Mouse (Mus musculus) small intestine, adult 2 months (tissue): ENCODE results near the gene Krt10. TPM values are rescaled to one million over a fixed set of nuclear protein-coding genes. Genes with fewer than 3 reads are reported as not detected.

Experiments
- H3K27ac ChIP-seq: fragments of 200-500 bp; 2 replicates; pipeline ENCODE4 v1.5.1; 2012; ENCODE audit warnings: low read depth, low read length, control low read depth, inconsistent platforms; ENCODE audit not compliant: insufficient read depth
- H3K27me3 ChIP-seq: fragments of 200-500 bp; 2 replicates; pipeline ENCODE4 v1.6.1; 2012; ENCODE audit warnings: mild to moderate bottlenecking, moderate library complexity, low read length, inconsistent platforms; ENCODE audit not compliant: control insufficient read depth, insufficient read depth
- H3K36me3 ChIP-seq: fragments of 200-500 bp; 2 replicates; pipeline ENCODE4 v1.6.1; 2012; ENCODE audit warnings: mild to moderate bottlenecking, low read length, control low read depth, inconsistent platforms; ENCODE audit not compliant: control insufficient read depth, insufficient read depth
- H3K4me1 ChIP-seq: fragments of 200-500 bp; 2 replicates; pipeline ENCODE4 v1.6.1; 2012; ENCODE audit warnings: low read length, inconsistent platforms, mixed read lengths; ENCODE audit not compliant: control insufficient read depth, insufficient read depth, insufficient read length
- H3K4me3 ChIP-seq: fragments of 200-500 bp; 2 replicates; pipeline ENCODE4 v1.5.1; 2012; ENCODE audit warnings: low read depth, mild to moderate bottlenecking, control low read depth, inconsistent platforms, low read length, moderate library complexity
- CTCF ChIP-seq: fragments of 200-500 bp; IDR thresholded peaks from 2 replicates; pipeline ENCODE4 v1.5.1; 2012; ENCODE audit warnings: low read depth, mild to moderate bottlenecking, control low read depth, inconsistent platforms, low read length, moderate library complexity, mixed read lengths; ENCODE audit not compliant: insufficient replicate concordance, insufficient read length; ENCODE audit errors: extremely low read depth
- POLR2A ChIP-seq: fragments of 200-500 bp; IDR thresholded peaks from 2 replicates; pipeline ENCODE4 v1.6.1; 2012; ENCODE audit warnings: low read depth, mild to moderate bottlenecking, control low read depth, inconsistent platforms, low read length, moderate library complexity
- WGBS: fragments of 180-500 bp; shearing (Covaris S2); methylation state at CpG from one replicate; pipeline ENCODE4 v1.1.7; 2018; 5-methylcytosine and 5-hydroxymethylcytosine counted together
- polyA plus RNA-seq: library from polyadenylated mRNA; depleted of rRNA; stranded (reverse); fragments of >200 nt; gene quantifications from 2 replicates; pipeline ENCODE4 v1.2.3, GENCODE M21; 2012; rRNA removed

Gene Krt10
- polyA plus RNA-seq, 1 experiment = 0.15 TPM

DNA sequence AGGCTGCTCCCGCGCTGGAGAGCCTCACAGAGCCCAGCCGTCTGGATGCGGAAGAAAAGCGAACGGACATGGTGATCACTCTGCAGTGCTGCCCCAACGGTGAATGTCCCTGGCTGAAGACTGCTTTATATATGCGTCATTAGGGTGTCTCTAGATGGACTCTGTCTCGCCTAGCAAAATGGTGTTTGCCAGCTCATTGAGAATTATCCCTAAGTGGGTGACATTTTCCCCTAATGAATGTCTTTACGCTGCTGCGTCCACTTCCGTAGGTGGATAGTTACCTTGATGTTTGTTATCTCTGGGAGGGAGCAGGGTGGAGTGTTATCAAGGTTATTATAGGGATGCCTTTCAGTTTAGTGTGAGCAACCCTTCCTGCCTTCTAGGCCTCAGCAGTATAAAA is 38.2 kb downstream of the Krt10 start, which contains the start of gene Krt27:
Krt27 (minus strand) TSS at position 101 of the 400 bp plus-strand sequence.
- no peak for TF ChIP-seq POLR2A
- TF ChIP-seq CTCF = no peak
- H3K27me3 ChIP-seq = peaks cover 2% of the 10 kb centered on the region; the same call in 1 of the 2 replicates

DNA sequence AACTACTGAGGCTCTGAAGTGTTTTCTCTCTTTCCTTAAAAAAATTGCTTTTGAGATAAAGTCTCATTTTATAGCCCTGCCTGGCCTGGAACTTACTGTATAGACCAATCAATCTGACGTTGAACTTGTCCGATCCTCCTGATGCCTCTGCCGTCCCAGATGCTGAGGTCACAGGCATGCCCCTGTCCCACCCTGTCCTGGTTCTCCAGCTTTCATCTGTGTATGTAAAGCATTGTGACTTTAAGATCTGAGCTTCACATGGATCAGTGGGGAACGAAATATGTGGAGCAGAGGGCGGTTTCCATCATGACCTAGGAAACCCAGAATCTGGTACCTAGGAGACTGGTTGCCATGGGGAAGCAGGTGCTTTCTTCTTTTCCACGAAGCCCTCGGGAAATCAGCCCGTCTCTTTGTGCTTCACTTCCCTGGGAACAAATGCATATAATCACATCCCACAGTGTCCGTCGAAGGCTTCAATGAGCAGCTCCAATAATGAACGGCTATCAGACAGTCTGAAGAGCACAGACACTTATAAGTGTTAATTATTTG is 49.8 kb downstream of the Krt10 start:
- Histone ChIP-seq H3K4me1 (no peaks in the 10 kb centered on the region), H3K4me3 (no peak overlapping the region), H3K27ac (no peak overlapping the region), H3K36me3 (no peaks in the 10 kb centered on the region), H3K27me3 (no peaks in the 10 kb centered on the region)
- 70% methylated on average over 11 of the region's 11 CpGs for WGBS
- TF ChIP-seq POLR2A (no peak), CTCF (no peak)

More for the DNA sequence above, 38.2 kb downstream of the Krt10 start, which contains the start of gene Krt27:
- no peaks in the 10 kb centered on the region for H3K36me3 ChIP-seq
- 64% methylated on average over 12 of the region's 12 CpGs for WGBS
- H3K4me1 ChIP-seq = 0 out of 2 replicates have a peak, but pooled peaks cover 1% of the 10 kb centered on the region
- H3K27ac ChIP-seq = no peak within 1 kb of the TSS
- H3K4me3 ChIP-seq = no peak within 1 kb of the TSS

DNA sequence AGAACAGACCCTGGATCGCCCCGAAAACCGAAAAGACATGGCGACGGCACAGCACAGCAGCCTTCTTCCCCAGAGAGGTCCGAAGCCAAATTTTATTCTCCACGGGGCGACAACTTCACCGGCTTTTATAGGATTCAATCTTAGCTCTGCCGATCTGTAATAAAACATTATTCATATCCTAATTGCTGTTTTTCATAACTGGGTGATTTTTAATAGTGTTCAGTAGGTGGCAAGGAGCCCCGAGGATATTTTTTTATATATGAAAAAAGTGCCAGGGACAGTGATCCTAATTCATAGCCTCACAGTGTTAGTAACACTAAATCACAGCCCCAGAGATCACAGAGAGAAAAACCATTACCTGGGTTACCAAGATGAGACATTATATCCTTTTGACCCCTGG is 51.3 kb downstream of the Krt10 start, which contains the start of gene Krt26:
Krt26 (minus strand) TSS at position 101 of the 400 bp plus-strand sequence.
- H3K27me3 ChIP-seq = no peaks in the 10 kb centered on the region
- no peak for TF ChIP-seq CTCF
- no peak for TF ChIP-seq POLR2A
- no peak within 1 kb of the TSS for H3K27ac ChIP-seq
- 93% methylated on average over 11 of the region's 11 CpGs for WGBS
- no peak within 1 kb of the TSS for H3K4me3 ChIP-seq
- no peaks in the 10 kb centered on the region for H3K4me1 ChIP-seq
- no peaks in the 10 kb centered on the region for H3K36me3 ChIP-seq

Other genes starting within 250 kb of the Krt10 start
- 2.5 and 4.1 TPM in 2 replicates for gene Ccr7, start 234.3 kb downstream of the Krt10 start, polyA plus RNA-seq
- 4.0 and 6.9 TPM in 2 replicates for gene Smarce1, start 158.3 kb downstream of the Krt10 start, polyA plus RNA-seq
- gene Krt222, start 145.3 kb downstream of the Krt10 start, polyA plus RNA-seq = 0.13 and 0.20 TPM in 2 replicates
- not detected in 2 replicates for gene Krt24, start 104.1 kb downstream of the Krt10 start, polyA plus RNA-seq
- not detected in 2 replicates for gene Krt25, start 66.4 kb downstream of the Krt10 start, polyA plus RNA-seq
- not detected in 2 replicates for gene Krt26, start 51.4 kb downstream of the Krt10 start, polyA plus RNA-seq
- not detected in 2 replicates for gene Krt27, start 38.3 kb downstream of the Krt10 start, polyA plus RNA-seq
- not detected in 2 replicates for gene Krt28, start 14.5 kb downstream of the Krt10 start, polyA plus RNA-seq
- 0.48 and 9.5 TPM in 2 replicates for gene Krt12, start 32.9 kb upstream of the Krt10 start, polyA plus RNA-seq
- gene Krt20, start 48.8 kb upstream of the Krt10 start, polyA plus RNA-seq = 292 and 951 TPM in 2 replicates
- 4.4 and 7.4 TPM in 2 replicates for gene Krt23, start 103.8 kb upstream of the Krt10 start, polyA plus RNA-seq
- gene Krt39, start 132.0 kb upstream of the Krt10 start, polyA plus RNA-seq = not detected in 2 replicates
- not detected in 2 replicates for gene Krt40, start 153.8 kb upstream of the Krt10 start, polyA plus RNA-seq
- not detected in 2 replicates for gene Krtap3-3, start 161.5 kb upstream of the Krt10 start, polyA plus RNA-seq
- not detected in 2 replicates for gene Krtap3-2, start 167.5 kb upstream of the Krt10 start, polyA plus RNA-seq
- gene Gm11939, start 170.1 kb upstream of the Krt10 start, polyA plus RNA-seq = not detected in 2 replicates
- gene Krtap3-1, start 177.3 kb upstream of the Krt10 start, polyA plus RNA-seq = 0.47 and 2.7 TPM in 2 replicates
- not detected in 2 replicates for gene Krtap1-5, start 191.7 kb upstream of the Krt10 start, polyA plus RNA-seq
- not detected in 2 replicates for gene Krtap1-4, start 194.3 kb upstream of the Krt10 start, polyA plus RNA-seq
- gene Krtap1-3, start 202.0 kb upstream of the Krt10 start, polyA plus RNA-seq = not detected in 2 replicates
- gene Krtap9-3, start 208.7 kb upstream of the Krt10 start, polyA plus RNA-seq = not detected in 2 replicates
- 1.3 TPM in 1 of 2 replicates, not detected in the other for gene Gm11938, start 213.9 kb upstream of the Krt10 start, polyA plus RNA-seq
- gene Gm11937, start 220.8 kb upstream of the Krt10 start, polyA plus RNA-seq = not detected in 2 replicates
- gene Krtap2-4, start 225.5 kb upstream of the Krt10 start, polyA plus RNA-seq = 0.29 and 1.9 TPM in 2 replicates
- gene Gm11562, start 231.1 kb upstream of the Krt10 start, polyA plus RNA-seq = 1.9 TPM in 1 of 2 replicates, not detected in the other
- not detected in 2 replicates for gene Krtap4-1, start 238.9 kb upstream of the Krt10 start, polyA plus RNA-seq
- gene Krtap4-2, start 245.7 kb upstream of the Krt10 start, polyA plus RNA-seq = not detected in 2 replicates